Mouse (Mus musculus) forebrain, embryonic 16.5 days (tissue): ENCODE results near the gene Plekha3. TPM values are rescaled to one million over a fixed set of nuclear protein-coding genes. Genes with fewer than 3 reads are reported as not detected.
A peak's percentile ranks its signal among the peaks of the same experiment; 100 is the strongest.

Experiments
- ATAC-seq: fragments of 200-750 bp; cut with Nextera tagmentation; 2 replicates; pipeline ENCODE4 v1.8.0; 2017; ENCODE audit warnings: mild to moderate bottlenecking, moderate library complexity
- H3K27ac ChIP-seq: fragments of 300-500 bp; sonication (generic); 2 replicates; pipeline ENCODE4 v1.5.1; 2014; ENCODE audit warnings: low read length, control low read depth
- H3K27me3 ChIP-seq: fragments of 300-500 bp; sonication (generic); replicated peaks from 2 replicates; pipeline ENCODE4 v1.6.1; 2014; ENCODE audit warnings: low read length; ENCODE audit not compliant: control insufficient read depth, insufficient read depth
- H3K36me3 ChIP-seq: fragments of 300-500 bp; sonication (generic); 2 replicates; pipeline ENCODE4 v1.6.1; 2014; ENCODE audit not compliant: control insufficient read depth, insufficient read depth
- H3K4me1 ChIP-seq: fragments of 300-500 bp; sonication (generic); replicated peaks from 2 replicates; pipeline ENCODE4 v1.6.1; 2014; ENCODE audit warnings: low read length; ENCODE audit not compliant: control insufficient read depth, insufficient read depth
- H3K4me2 ChIP-seq: fragments of 300-500 bp; sonication (generic); 2 replicates; pipeline ENCODE4 v1.6.1; 2014; ENCODE audit warnings: mild to moderate bottlenecking, low read length, control low read depth
- H3K4me3 ChIP-seq: fragments of 300-500 bp; sonication (generic); replicated peaks from 2 replicates; pipeline ENCODE4 v1.5.1; 2014; ENCODE audit warnings: mild to moderate bottlenecking, low read length, control low read depth
- H3K9ac ChIP-seq: fragments of 300-500 bp; sonication (generic); replicated peaks from 2 replicates; pipeline ENCODE4 v1.6.1; 2014; ENCODE audit warnings: low read depth, low read length, control low read depth
- H3K9me3 ChIP-seq: fragments of 300-500 bp; sonication (generic); 2 replicates; pipeline ENCODE4 v1.6.1; 2016; ENCODE audit warnings: low read length; ENCODE audit not compliant: control insufficient read depth
- WGBS: fragments of 180-500 bp; shearing (Covaris S2); extraction: QIAGEN DNeasy Blood & Tissue Kit; methylation state at CpG from one replicate; pipeline ENCODE4 v1.1.7; 2014; 5-methylcytosine and 5-hydroxymethylcytosine counted together
- polyA plus RNA-seq: library from polyadenylated mRNA; unstranded; fragments of >200 nt; fragmentation: Nextera tagmentation; extraction: Ambion mirVana; gene quantifications from 2 replicates; pipeline ENCODE4 v1.2.1, GENCODE M21; 2015

The Plekha3 gene
- polyA plus RNA-seq = 6.8 and 9.5 TPM in 2 replicates

- peak; percentile 70 for ATAC-seq
- 5% methylated on average over 39 of the region's 52 CpGs for WGBS
These were observed at the start of gene Plekha3 for GRCm38 (mm10) chr2:76674725-76675427. Gene Plekha3 (plus strand): TSS chr2:76675281.

GRCm38 (mm10) chr2:76630293-76630692 is 44.8 kb upstream of the Plekha3 start:
- Histone ChIP-seq H3K4me1 (no peaks in the 10 kb centered on the region), H3K9ac (no peak overlapping the region), H3K36me3 (peaks cover 48% of the 10 kb centered on the region), H3K4me3 (no peak overlapping the region), H3K4me2 (no peak overlapping the region), H3K27ac (no peak overlapping the region), H3K27me3 (no peaks in the 10 kb centered on the region), H3K9me3 (peaks cover 3% of the 10 kb centered on the region; the same call in 1 of the 2 replicates)
- no peak for ATAC-seq
- 94% methylated on average over 12 of the region's 12 CpGs for WGBS

More at GRCm38 (mm10) chr2:76674725-76675427, at the start of gene Plekha3:
- Histone ChIP-seq H3K27ac (peak within 1 kb of the TSS; percentile 81), H3K9ac (peak within 1 kb of the TSS; percentile 87), H3K36me3 (no peaks in the 10 kb centered on the region), H3K4me2 (peak within 1 kb of the TSS; percentile 77), H3K4me3 (peak within 1 kb of the TSS; percentile 88), H3K9me3 (no peaks in the 10 kb centered on the region), H3K4me1 (peaks cover 29% of the 10 kb centered on the region), H3K27me3 (no peaks in the 10 kb centered on the region)

GRCm38 (mm10) chr2:76631600-76631999 is 43.5 kb upstream of the Plekha3 start:
- H3K36me3 ChIP-seq = peaks cover 54% of the 10 kb centered on the region
- no peak for ATAC-seq

GRCm38 (mm10) chr2:76639637-76640036 is 35.4 kb upstream of the Plekha3 start:
- WGBS = 93% methylated on average over 2 of the region's 2 CpGs
- H3K36me3 ChIP-seq = peaks cover 38% of the 10 kb centered on the region

More at GRCm38 (mm10) chr2:76631600-76631999, 43.5 kb upstream of the Plekha3 start:
- no peak overlapping the region for H3K4me3 ChIP-seq
- H3K9me3 ChIP-seq = peaks cover 1% of the 10 kb centered on the region; the same call in 1 of the 2 replicates
- no peak overlapping the region for H3K4me2 ChIP-seq
- no peaks in the 10 kb centered on the region for H3K27me3 ChIP-seq
- H3K4me1 ChIP-seq = no peaks in the 10 kb centered on the region
- H3K27ac ChIP-seq = no peak overlapping the region
- 67% methylated on average over 4 of the region's 4 CpGs for WGBS
- H3K9ac ChIP-seq = no peak overlapping the region

GRCm38 (mm10) chr2:76643801-76644200 is 31.3 kb upstream of the Plekha3 start:
- no peaks in the 10 kb centered on the region for H3K9me3 ChIP-seq
- H3K4me1 ChIP-seq = peaks cover 13% of the 10 kb centered on the region
- no peak overlapping the region for H3K4me2 ChIP-seq
- no peak overlapping the region for H3K27ac ChIP-seq
- no peak overlapping the region for H3K4me3 ChIP-seq
- peaks cover 18% of the 10 kb centered on the region for H3K36me3 ChIP-seq
- H3K9ac ChIP-seq = no peak overlapping the region
- no peaks in the 10 kb centered on the region for H3K27me3 ChIP-seq
- ATAC-seq = no peak

More at GRCm38 (mm10) chr2:76639637-76640036, 35.4 kb upstream of the Plekha3 start:
- Histone ChIP-seq H3K4me1 (no peaks in the 10 kb centered on the region), H3K9me3 (no peaks in the 10 kb centered on the region), H3K27me3 (no peaks in the 10 kb centered on the region), H3K4me2 (no peak overlapping the region), H3K4me3 (no peak overlapping the region), H3K27ac (no peak overlapping the region), H3K9ac (no peak overlapping the region)
- no peak for ATAC-seq

GRCm38 (mm10) chr2:76647441-76647869 is 27.6 kb upstream of the Plekha3 start:
- Histone ChIP-seq H3K27ac (peak overlapping the region; percentile 69), H3K9ac (peak overlapping the region; percentile 87), H3K4me1 (peaks cover 15% of the 10 kb centered on the region), H3K27me3 (no peaks in the 10 kb centered on the region), H3K4me3 (peak overlapping the region; percentile 67), H3K9me3 (no peaks in the 10 kb centered on the region), H3K4me2 (peak overlapping the region; percentile 72), H3K36me3 (no peaks in the 10 kb centered on the region)
- WGBS = 0% methylated on average over 31 of the region's 32 CpGs
- peak; percentile 51 for ATAC-seq

GRCm38 (mm10) chr2:76647883-76648570 is 27.1 kb upstream of the Plekha3 start, which contains the start of the genes Prkra and Pjvk:
Gene Prkra (minus strand): TSS chr2:76648015.
Gene Pjvk (plus strand): TSS chr2:76648476.
- H3K36me3 ChIP-seq = no peaks in the 10 kb centered on the region
- no peaks in the 10 kb centered on the region for H3K9me3 ChIP-seq
- H3K4me3 ChIP-seq = peak within 1 kb of the TSS; percentile 67
- H3K4me1 ChIP-seq = peaks cover 15% of the 10 kb centered on the region
- no peaks in the 10 kb centered on the region for H3K27me3 ChIP-seq
- H3K4me2 ChIP-seq = peak within 1 kb of the TSS; percentile 72
- peak; percentile 98 for ATAC-seq
- under 1% methylated on average over 40 of the region's 42 CpGs for WGBS
- peak within 1 kb of the TSS; percentile 87 for H3K9ac ChIP-seq
- H3K27ac ChIP-seq = peak within 1 kb of the TSS; percentile 69

- Histone ChIP-seq H3K4me3 (peak overlapping the region; percentile 67), H3K27me3 (no peaks in the 10 kb centered on the region), H3K4me2 (peak overlapping the region; percentile 72), H3K27ac (peak overlapping the region; percentile 69), H3K9me3 (no peaks in the 10 kb centered on the region), H3K4me1 (peaks cover 15% of the 10 kb centered on the region), H3K36me3 (no peaks in the 10 kb centered on the region), H3K9ac (peak overlapping the region; percentile 64)
- peak; percentile 18 for ATAC-seq
- 33% methylated on average over 13 of the region's 13 CpGs for WGBS
These were observed 26.4 kb upstream of the Plekha3 start for GRCm38 (mm10) chr2:76648666-76649141.

- no peak for ATAC-seq
- H3K4me1 ChIP-seq = peaks cover 5% of the 10 kb centered on the region
- H3K4me2 ChIP-seq = no peak overlapping the region
- no peaks in the 10 kb centered on the region for H3K36me3 ChIP-seq
- no peaks in the 10 kb centered on the region for H3K27me3 ChIP-seq
- no peak overlapping the region for H3K27ac ChIP-seq
- no peak overlapping the region for H3K9ac ChIP-seq
- no peaks in the 10 kb centered on the region for H3K9me3 ChIP-seq
- 92% methylated on average over 4 of the region's 4 CpGs for WGBS
- H3K4me3 ChIP-seq = no peak overlapping the region
These were observed 22.0 kb upstream of the Plekha3 start for GRCm38 (mm10) chr2:76653070-76653469.
